Mouse (Mus musculus) embryonic fibroblast, embryonic 13.5 days (primary cell): Measurements from ENCODE around the gene Rbms1.

Experiments
- CTCF ChIP-seq: IDR thresholded peaks from 2 replicates; pipeline ENCODE4 v1.5.1; 2011; ENCODE audit warnings: mild to moderate bottlenecking, control low read depth, low read length, moderate library complexity, borderline replicate concordance; ENCODE audit not compliant: insufficient read depth
- POLR2A ChIP-seq: IDR thresholded peaks from 2 replicates; pipeline ENCODE4 v1.6.1; 2011; ENCODE audit warnings: low read depth, mild to moderate bottlenecking, control low read depth, low read length, moderate library complexity

DNA sequence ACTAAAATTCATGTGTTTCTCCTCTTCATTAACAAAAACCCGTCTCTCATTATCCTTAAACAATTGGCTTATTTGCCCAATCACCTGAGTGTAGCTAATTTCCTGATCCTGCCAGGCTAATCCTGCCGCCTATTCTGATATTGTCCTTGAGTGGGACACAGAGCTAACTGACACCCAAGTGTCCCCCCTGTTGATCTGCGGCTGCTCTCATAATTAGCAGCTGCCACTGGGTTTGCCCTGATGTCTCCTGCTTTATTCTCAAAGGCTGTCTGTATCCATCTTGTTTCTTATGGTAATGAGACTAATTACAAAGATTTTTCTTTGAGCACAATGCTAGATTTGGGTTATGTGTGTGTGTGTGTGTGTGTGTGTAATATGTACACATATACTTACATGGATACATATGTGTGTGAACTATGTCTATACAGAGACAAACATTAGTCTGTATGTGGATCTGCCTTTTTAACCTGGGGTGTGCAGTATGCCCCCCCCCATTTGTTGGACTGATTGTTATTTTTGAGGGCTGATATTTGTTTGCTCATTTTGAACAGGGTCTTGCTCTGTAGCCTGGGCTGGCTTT is 49.3 kb upstream of the Rbms1 start:
- no peak for TF ChIP-seq CTCF
- TF ChIP-seq POLR2A, result no peak
